Mouse (Mus musculus): ENCODE results near the gene Pex26.

- no peak for TF ChIP-seq CTCF (IDR thresholded peaks at IDR 0.05; ENCODE audit: low read depth, low read length)
- no peak for TF ChIP-seq GATA1 (IDR thresholded peaks at IDR 0.05; ENCODE audit: borderline replicate concordance, low read length)
- no peak for TF ChIP-seq POLR2AphosphoS5 (IDR thresholded peaks at IDR 0.05; ENCODE audit: insufficient replicate concordance, low read depth, low read length)
These were observed 62.5 kb downstream of the Pex26 start for GRCm38 (mm10) chr6:121246037-121246361.

Data from G1E (cell line).